Mouse (Mus musculus) large intestine, adult 2 months (tissue): ENCODE results near the gene Hsd17b2. TPM values are rescaled to one million over a fixed set of nuclear protein-coding genes. Genes with fewer than 3 reads are reported as not detected.

Source experiments
- DNase-seq: peaks from one replicate; pipeline ENCODE4 v3.0.0-alpha.2; 2012; ENCODE audit warnings: low read depth, low spot score
- WGBS: fragments of 180-500 bp; shearing (Covaris S2); methylation state at CpG from one replicate; pipeline ENCODE4 v1.1.7; 2018; 5-methylcytosine and 5-hydroxymethylcytosine counted together
- polyA plus RNA-seq: library from polyadenylated mRNA; depleted of rRNA; stranded (reverse); fragments of >200 nt; gene quantifications from 2 replicates; pipeline ENCODE4 v1.2.3, GENCODE M21; 2012; rRNA removed

Gene Hsd17b2
- 40.4 and 57.2 TPM in 2 replicates for polyA plus RNA-seq

GRCm38 (mm10) chr8:117701859-117702258 is at the start of gene Hsd17b2:
TSS of gene Hsd17b2 (plus strand) at chr8:117701904.
- WGBS = 14% methylated on average over 13 of the region's 13 CpGs
- DNase-seq = no peak

- WGBS = 95% methylated on average over 1 of the region's 1 CpGs
- no peak for DNase-seq
These were observed 49.4 kb upstream of the Hsd17b2 start for GRCm38 (mm10) chr8:117652318-117652717.

DNA sequence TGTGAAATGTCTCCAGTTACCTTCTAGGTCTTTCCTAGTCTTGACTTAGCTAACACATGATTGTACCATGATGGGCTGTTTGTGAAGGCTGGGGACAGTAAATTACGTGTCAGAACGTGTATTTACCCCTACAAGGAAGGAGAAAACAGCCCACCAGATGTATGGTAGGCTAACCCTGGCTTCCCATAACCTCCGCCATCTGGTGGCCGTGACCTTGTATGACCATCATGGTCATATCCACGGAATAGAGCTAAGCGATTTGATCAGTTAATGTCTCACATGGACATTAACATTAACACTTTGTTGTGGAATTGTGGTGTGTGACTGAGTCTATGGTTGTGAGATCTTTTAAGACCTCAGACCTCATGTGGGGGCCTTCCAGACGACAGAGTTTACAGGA is 42.7 kb upstream of the Hsd17b2 start:
- no peak for DNase-seq
- WGBS = 67% methylated on average over 7 of the region's 7 CpGs

- no peak for DNase-seq
- WGBS = 26% methylated on average over 11 of the region's 11 CpGs
These were observed 41.2 kb upstream of the Hsd17b2 start for GRCm38 (mm10) chr8:117660358-117661031.

- WGBS = 62% methylated on average over 13 of the region's 13 CpGs
- no peak for DNase-seq
These were observed 34.2 kb upstream of the Hsd17b2 start for GRCm38 (mm10) chr8:117667349-117668124.

GRCm38 (mm10) chr8:117670461-117670860 is 31.2 kb upstream of the Hsd17b2 start:
- peak; percentile 59 for DNase-seq
- WGBS = 12% methylated on average over 11 of the region's 11 CpGs

- no peak for DNase-seq
- WGBS = 74% methylated on average over 3 of the region's 3 CpGs
These were observed 29.1 kb upstream of the Hsd17b2 start for GRCm38 (mm10) chr8:117672558-117672957.

GRCm38 (mm10) chr8:117673430-117673830 is 28.3 kb upstream of the Hsd17b2 start, which contains the start of gene Sdr42e1:
TSS of gene Sdr42e1 (minus strand) at chr8:117673689.
- DNase-seq = peak; percentile 63
- 6% methylated on average over 17 of the region's 17 CpGs for WGBS

GRCm38 (mm10) chr8:117675171-117675570 is 26.5 kb upstream of the Hsd17b2 start:
- DNase-seq = no peak
- WGBS = 82% methylated on average over 5 of the region's 5 CpGs

DNA sequence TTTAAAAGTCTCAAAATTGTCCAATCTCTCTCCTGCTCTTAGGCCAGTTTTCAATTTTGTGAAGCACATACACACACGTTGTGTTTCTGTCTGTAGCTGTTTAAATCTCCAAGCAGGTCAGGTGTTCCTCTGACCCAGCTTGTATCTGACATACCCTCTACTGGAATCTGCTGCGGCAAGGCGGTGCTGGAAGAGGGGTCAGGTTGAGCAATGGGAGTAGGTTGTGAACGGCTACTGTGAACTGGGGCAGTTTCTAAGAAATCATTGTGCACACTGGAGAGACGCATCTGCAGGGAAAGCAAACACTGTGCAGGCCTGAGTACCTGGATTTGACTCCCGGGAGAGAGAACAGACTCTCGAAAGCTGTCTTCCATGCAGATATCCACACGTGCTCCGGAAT is 25.2 kb upstream of the Hsd17b2 start:
- DNase-seq = no peak

DNA sequence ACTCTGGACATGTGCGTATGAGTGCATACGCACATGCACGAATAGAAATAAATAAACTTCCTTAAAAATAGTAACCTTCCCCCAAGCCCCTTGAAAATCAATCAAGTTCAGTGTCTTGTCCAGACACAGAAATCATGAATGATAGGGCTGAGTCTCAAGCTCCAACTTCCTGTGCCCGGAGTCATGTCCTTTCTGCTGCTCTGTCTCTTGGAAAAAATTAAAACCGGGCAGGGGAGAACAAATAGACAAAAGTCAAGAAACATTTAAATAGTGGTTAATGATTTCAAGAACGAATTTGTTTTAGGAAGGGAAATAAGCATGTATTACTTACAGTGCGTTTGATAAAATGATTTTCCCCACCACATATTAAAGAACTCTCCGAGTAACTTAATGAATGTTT is 24.7 kb upstream of the Hsd17b2 start:
- no peak for DNase-seq
- WGBS = 48% methylated on average over 8 of the region's 8 CpGs

More for the DNA sequence above, 25.2 kb upstream of the Hsd17b2 start:
- WGBS = 48% methylated on average over 9 of the region's 9 CpGs

GRCm38 (mm10) chr8:117678650-117679049 is 23.1 kb upstream of the Hsd17b2 start:
- WGBS = 86% methylated on average over 4 of the region's 4 CpGs
- no peak for DNase-seq

DNA sequence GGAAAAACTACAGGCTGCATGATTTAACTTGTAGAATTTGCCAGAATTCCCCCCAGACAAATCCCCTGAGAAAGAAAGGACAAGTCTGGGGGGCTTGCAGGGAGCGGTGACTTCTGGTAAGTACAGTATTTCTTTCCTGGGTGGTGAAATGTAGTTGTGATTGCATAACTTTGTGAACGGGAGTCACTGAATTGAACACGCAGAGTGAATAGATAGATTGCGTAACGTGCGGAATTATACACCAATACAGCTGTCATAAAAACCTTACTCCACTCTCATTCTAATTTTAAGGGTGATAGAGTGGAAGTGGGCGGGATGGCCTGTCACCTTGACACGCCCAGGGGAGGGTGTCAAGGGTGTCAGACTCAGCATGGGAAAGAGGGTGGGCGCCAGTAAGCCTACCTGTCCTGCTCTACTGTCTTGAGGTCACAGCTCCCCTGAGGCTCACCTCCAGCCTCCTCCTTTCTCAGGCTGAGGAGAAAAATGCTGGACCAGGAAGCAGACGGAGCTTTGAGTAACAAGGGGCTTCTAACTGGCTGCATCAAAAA is 17.7 kb upstream of the Hsd17b2 start:
- DNase-seq = no peak
- WGBS = 19% methylated on average over 10 of the region's 10 CpGs

- 6% methylated on average over 11 of the region's 11 CpGs for WGBS
- no peak for DNase-seq
These were observed 17.2 kb upstream of the Hsd17b2 start for GRCm38 (mm10) chr8:117684504-117684903.

- DNase-seq = no peak
- WGBS = 66% methylated on average over 7 of the region's 7 CpGs
These were observed 13.8 kb upstream of the Hsd17b2 start for GRCm38 (mm10) chr8:117687890-117688289.

DNA sequence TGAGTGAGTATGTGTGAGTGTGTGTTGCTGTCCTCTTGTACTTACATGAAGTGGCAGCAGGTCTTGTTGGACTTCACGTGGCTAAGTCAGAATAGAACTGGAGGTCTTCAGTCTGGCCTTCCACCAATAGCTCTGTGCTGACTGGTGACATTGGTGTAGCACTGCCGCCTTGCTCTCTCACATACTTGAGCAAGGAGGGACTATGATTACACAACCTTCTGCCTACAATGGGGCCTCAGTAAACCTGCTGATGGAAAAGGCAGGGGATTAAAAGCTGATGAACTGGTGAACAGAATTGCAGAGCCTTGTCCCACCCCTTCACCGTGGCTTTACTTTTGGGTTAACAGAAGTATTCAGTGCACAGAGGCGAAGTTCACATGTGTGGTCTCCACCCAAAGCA is 9.6 kb upstream of the Hsd17b2 start:
- WGBS = 55% methylated on average over 4 of the region's 4 CpGs
- no peak for DNase-seq

DNA sequence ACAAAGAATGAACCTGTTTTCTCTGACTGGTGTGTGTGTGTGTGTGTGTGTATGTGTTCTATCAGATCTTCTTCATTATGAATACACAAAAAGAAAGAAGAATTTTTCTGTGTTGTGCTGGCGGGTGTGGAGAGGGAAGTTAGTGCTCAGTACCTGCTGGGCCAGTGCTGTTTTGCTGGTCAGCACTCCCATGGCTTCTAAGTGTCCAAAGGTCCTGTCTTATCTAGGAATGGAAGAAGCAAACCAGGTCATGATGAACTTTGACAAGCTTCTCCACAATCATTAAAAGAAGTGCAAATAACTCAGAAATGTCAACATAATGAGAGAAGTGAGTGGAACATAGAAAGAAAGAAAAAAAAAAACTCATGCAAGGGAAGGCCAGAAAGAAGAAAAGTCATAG is 6.1 kb upstream of the Hsd17b2 start:
- DNase-seq = no peak

GRCm38 (mm10) chr8:117697248-117697647 is 4.5 kb upstream of the Hsd17b2 start:
- DNase-seq = no peak
- 54% methylated on average over 5 of the region's 5 CpGs for WGBS

More for the DNA sequence above, 6.1 kb upstream of the Hsd17b2 start:
- WGBS = 37% methylated on average over 1 of the region's 1 CpGs

GRCm38 (mm10) chr8:117700699-117701098 is 1.0 kb upstream of the Hsd17b2 start:
- no peak for DNase-seq
- 30% methylated on average over 8 of the region's 8 CpGs for WGBS

- 42% methylated on average over 8 of the region's 8 CpGs for WGBS
- no peak for DNase-seq
These were observed 458 bp upstream of the Hsd17b2 start for GRCm38 (mm10) chr8:117701246-117701645.

GRCm38 (mm10) chr8:117702701-117703100 is 997 bp downstream of the Hsd17b2 start:
- whole genome bisulfite sequencing = 22% methylated on average over 10 of the region's 10 CpGs
- no peak for DNase-seq
